Mouse (Mus musculus) E14TG2a.4 (cell line): ENCODE measurements at regions not wholly inside any gene's neighbourhood (a gene's known extent, or its start where the extent isn't known, plus 50 kb on each side); places are given as distances from the start of the nearest gene placed in this dataset.

Experiments
- H3K27me3 ChIP-seq: 2 replicates; pipeline ENCODE4 v1.6.1; 2014; ENCODE audit warnings: low read length, control low read depth; ENCODE audit not compliant: insufficient read depth
- H3K36me3 ChIP-seq: 2 replicates; pipeline ENCODE4 v1.6.1; 2014; ENCODE audit warnings: low read length, control low read depth; ENCODE audit not compliant: insufficient read depth
- H3K4me1 ChIP-seq: replicated peaks from 2 replicates; pipeline ENCODE4 v1.6.1; 2014; ENCODE audit warnings: low read depth, low read length, control low read depth
- H3K4me3 ChIP-seq: replicated peaks from 2 replicates; pipeline ENCODE4 v1.5.1; 2014; ENCODE audit warnings: mild to moderate bottlenecking, low read length
- H3K9me3 ChIP-seq: 2 replicates; pipeline ENCODE4 v1.6.1; 2014; ENCODE audit warnings: low read length, control low read depth
- CTCF ChIP-seq: conservative IDR thresholded peaks from 2 replicates; pipeline ENCODE4 v1.5.1; 2014; ENCODE audit warnings: low read length
- NANOG ChIP-seq: IDR thresholded peaks from 2 replicates; pipeline ENCODE4 v1.6.1; 2014; ENCODE audit warnings: borderline replicate concordance, low read length, mixed read lengths
- POU5F1 ChIP-seq: IDR thresholded peaks from 2 replicates; pipeline ENCODE4 v1.6.1; 2014; ENCODE audit warnings: low read length, borderline replicate concordance

DNA sequence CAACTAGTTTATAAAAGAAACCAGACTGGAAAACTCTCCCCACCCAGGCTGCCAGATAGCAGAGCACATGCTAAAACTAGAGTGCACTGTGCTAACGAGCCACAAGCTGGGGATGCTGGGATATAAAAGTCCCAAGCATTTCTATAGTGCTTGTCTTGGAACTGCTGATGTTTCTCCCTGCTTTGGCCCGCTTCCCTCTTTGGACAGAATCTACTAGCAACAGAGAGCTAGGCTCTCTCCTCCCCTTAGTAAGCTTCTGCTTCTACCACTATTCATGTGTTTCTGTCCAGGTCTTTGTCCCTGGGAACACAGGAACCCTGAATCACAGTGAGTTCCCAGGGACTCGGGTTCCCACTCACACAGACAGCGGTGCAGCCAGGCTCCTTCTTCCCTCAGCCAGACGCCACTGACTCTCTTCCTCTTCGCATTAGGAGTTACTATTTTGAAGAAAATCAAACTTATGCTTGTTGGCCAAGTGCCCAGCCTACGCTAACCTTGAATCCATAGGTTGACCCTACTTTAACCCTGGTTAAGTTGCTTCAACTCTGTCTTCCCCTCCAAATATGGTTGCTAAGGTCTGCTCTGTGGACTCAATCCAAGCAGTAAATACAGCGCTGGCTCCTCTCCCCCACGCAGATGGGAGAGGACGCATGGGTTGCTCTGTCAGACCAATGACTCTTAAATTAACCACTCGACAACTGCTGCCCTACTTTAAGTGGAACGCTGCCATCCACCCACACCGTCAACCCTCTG is 113.4 kb upstream of the Dapk1 start:
- Histone ChIP-seq H3K4me3 (no peak overlapping the region), H3K4me1 (peaks cover 5% of the 10 kb centered on the region), H3K36me3 (no peaks in the 10 kb centered on the region), H3K27me3 (peaks cover 20% of the 10 kb centered on the region; the same call in 1 of the 2 replicates), H3K9me3 (peaks cover 18% of the 10 kb centered on the region)
- no peak for TF ChIP-seq NANOG
- TF ChIP-seq POU5F1 = no peak
- TF ChIP-seq CTCF = no peak

DNA sequence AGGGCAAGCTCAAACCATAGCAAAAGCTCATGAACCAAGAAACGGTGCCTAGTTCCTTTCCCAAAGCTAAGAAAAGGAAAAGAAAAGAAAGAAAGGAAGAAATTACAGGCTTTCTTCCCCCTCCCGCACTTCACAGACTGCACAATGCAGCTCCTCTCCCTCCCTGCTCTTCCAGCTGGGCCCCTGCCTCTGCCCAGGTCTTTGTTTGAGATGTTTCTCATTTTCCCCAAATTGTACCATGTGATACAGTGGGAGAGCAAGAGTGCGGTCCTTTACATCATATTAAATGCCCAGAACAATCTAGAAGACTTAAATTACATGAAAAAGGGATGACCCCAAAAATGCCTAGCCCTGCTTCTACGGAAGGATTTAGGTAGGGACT is 112.9 kb upstream of the Dapk1 start:
- H3K27me3 ChIP-seq = peaks cover 20% of the 10 kb centered on the region; the same call in 1 of the 2 replicates
- peaks cover 17% of the 10 kb centered on the region for H3K9me3 ChIP-seq
- peaks cover 8% of the 10 kb centered on the region for H3K4me1 ChIP-seq
- TF ChIP-seq NANOG = no peak
- no peak for TF ChIP-seq POU5F1
- TF ChIP-seq CTCF = no peak
- no peaks in the 10 kb centered on the region for H3K36me3 ChIP-seq
- no peak overlapping the region for H3K4me3 ChIP-seq

DNA sequence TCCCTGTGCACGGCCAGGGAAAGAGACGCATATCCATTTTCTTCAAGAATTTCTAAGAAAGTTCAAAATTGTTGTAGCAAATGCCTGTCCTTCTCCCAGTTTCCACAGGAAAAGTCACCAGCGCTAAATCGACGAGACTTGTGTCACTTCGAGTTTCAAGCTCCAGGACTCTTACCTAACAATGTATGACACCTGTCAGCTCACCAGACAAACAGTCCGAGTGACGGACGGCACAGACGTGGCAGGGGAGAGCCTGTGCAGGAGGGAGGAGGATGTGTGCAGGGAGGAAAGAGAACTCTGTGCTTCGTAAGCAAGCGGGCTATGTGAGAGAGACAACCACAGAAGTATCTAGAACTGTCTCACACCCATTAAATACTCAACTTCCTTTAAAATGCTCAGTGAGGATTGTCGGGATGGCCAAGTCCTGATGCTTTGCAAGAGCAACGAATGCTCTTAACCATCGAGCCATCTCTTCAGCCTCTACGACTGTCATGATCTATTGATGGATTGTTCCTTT is 109.7 kb upstream of the Dapk1 start:
- Histone ChIP-seq H3K36me3 (no peaks in the 10 kb centered on the region), H3K4me1 (peaks cover 4% of the 10 kb centered on the region), H3K27me3 (peaks cover 17% of the 10 kb centered on the region; the same call in 1 of the 2 replicates), H3K9me3 (peaks cover 4% of the 10 kb centered on the region), H3K4me3 (no peak overlapping the region)
- TF ChIP-seq NANOG = no peak
- TF ChIP-seq POU5F1 = no peak
- TF ChIP-seq CTCF = no peak

DNA sequence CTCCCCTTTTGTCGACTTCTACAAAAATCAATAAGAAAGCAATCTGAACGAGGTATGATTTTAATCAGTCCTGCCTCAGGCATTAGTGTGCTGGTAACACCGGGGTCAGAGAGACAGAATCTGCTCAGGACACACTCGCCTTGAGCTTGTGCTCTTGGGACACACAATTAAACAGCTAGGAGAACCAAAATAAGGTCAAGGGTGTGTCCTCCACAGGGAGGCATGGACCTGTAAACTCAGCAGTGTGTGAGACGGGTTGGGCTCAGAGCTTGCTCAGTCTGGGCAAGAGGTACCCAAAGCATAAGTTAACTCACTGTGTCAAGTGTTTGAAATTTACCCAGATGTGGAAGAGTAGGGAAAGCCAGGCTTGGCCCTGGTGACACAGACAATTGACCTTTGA is 107.9 kb upstream of the Dapk1 start:
- H3K36me3 ChIP-seq = no peaks in the 10 kb centered on the region

DNA sequence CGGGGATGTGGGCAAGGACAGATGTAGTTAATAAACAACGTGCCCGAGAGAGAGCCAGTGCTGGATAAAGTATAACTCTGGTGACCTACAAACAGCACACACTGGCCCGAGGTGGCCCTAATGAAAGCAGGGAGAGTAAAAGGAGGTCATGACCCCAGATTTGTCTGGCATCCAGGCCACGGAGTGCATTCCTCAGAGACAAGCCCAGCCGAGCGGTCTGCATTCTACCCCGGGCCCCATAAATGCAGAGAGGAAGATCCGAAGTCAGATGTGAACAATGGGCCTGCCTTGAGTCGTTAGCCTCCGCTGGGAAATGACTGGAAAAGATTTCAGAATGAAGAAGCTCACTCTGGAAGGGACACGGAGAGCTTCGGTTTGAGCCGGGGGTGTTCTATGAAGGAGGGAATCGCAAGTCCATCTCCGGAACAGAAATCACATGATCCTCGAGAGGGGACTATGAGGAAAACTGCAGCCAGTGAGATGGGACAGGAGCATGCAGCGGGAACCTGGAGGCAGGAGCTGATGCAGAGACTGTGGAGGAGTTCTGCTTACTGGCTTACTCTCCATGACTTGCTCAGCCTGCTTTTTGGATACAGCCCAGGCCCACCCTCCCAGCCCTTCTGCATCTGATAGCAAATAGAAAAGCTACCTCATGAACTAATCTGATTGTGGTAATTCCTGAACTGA is 103.9 kb upstream of the Dapk1 start:
- Histone ChIP-seq H3K27me3 (no peaks in the 10 kb centered on the region), H3K9me3 (no peaks in the 10 kb centered on the region), H3K4me3 (no peak overlapping the region), H3K36me3 (no peaks in the 10 kb centered on the region), H3K4me1 (peaks cover 13% of the 10 kb centered on the region)
- no peak for TF ChIP-seq NANOG
- no peak for TF ChIP-seq POU5F1
- no peak for TF ChIP-seq CTCF

More for the DNA sequence above, 107.9 kb upstream of the Dapk1 start:
- H3K4me1 ChIP-seq = peaks cover 13% of the 10 kb centered on the region
- peaks cover 9% of the 10 kb centered on the region; the same call in 1 of the 2 replicates for H3K27me3 ChIP-seq
- H3K4me3 ChIP-seq = no peak overlapping the region
- no peak for TF ChIP-seq CTCF
- TF ChIP-seq NANOG = no peak
- TF ChIP-seq POU5F1 = no peak
- H3K9me3 ChIP-seq = no peaks in the 10 kb centered on the region

DNA sequence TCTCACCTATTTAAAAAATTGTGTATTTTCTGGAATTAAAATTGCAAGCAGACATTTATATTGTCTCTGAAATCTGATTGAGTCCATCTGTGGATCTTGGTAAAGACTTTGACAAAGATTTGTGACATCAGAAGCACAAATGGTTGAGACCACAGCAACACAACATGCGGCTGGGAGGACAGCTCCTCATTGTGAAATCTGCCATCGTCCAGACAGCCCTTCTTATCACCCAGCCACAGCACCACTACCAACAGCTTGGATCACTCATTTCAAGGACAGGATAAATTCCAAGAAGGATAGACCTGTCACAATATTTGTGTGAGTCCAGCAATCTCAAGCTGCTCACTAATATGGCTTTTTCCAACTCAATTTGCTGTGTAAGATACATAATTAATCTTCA is 97.6 kb upstream of the Dapk1 start:
- no peak for TF ChIP-seq NANOG
- TF ChIP-seq POU5F1 = no peak
- no peak for TF ChIP-seq CTCF
- Histone ChIP-seq H3K36me3 (no peaks in the 10 kb centered on the region), H3K27me3 (no peaks in the 10 kb centered on the region), H3K4me3 (no peak overlapping the region), H3K9me3 (peaks cover 5% of the 10 kb centered on the region; the same call in 1 of the 2 replicates), H3K4me1 (no peaks in the 10 kb centered on the region)

DNA sequence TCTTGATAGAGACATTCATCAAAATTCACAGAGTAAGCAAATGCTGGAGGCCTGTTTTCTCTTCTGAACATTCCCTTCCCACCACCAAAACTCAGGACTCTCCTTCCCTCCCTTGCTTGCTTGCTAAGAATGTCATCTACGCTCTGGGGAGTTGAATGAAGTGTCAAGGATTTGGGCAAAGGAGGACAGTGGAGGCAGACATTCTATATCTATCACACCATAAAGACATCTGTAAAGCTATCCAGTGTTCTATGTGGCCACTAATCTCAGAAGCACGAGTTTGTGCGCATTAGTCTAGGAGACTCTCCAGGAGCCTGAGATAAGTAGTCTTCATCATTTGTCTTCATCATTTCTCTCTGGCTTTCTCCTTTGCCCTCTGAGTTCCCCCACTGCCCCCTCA is 94.1 kb upstream of the Dapk1 start:
- Histone ChIP-seq H3K4me3 (no peak overlapping the region), H3K36me3 (no peaks in the 10 kb centered on the region), H3K9me3 (peaks cover 5% of the 10 kb centered on the region; the same call in 1 of the 2 replicates), H3K27me3 (peaks cover 11% of the 10 kb centered on the region; the same call in 1 of the 2 replicates), H3K4me1 (no peaks in the 10 kb centered on the region)
- TF ChIP-seq POU5F1 = no peak
- TF ChIP-seq NANOG = no peak
- no peak for TF ChIP-seq CTCF

DNA sequence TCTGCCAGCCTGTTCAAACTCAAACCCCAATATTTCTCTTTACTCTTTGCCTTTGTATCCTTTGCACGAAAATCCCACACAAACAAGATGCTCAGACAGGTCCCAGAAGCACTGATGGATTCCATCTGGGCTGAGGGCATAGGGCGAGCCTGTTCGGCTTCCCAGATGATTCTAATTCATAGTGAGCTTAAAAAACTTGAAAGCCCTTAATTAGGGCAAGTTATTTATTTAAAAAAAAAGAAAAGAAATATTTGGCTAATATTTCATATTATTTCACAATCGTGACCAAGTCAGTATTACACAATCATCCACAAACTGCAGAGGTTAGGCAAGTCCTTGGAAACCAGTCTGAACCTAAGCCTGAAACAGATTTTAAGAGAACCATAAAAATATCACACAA is 93.7 kb upstream of the Dapk1 start:
- H3K4me1 ChIP-seq = no peaks in the 10 kb centered on the region
- no peaks in the 10 kb centered on the region for H3K36me3 ChIP-seq
- TF ChIP-seq CTCF (no peak), NANOG (no peak), POU5F1 (no peak)
- no peak overlapping the region for H3K4me3 ChIP-seq
- H3K9me3 ChIP-seq = peaks cover 5% of the 10 kb centered on the region; the same call in 1 of the 2 replicates
- peaks cover 12% of the 10 kb centered on the region; the same call in 1 of the 2 replicates for H3K27me3 ChIP-seq
